Mouse (Mus musculus) forebrain, embryonic 15.5 days (tissue): ENCODE measurements at regions not wholly inside any gene's neighbourhood (a gene's known extent, or its start where the extent isn't known, plus 50 kb on each side); places are given as distances from the start of the nearest gene placed in this dataset.

ENCODE experiments used
- ATAC-seq: fragments of 200-750 bp; cut with Nextera tagmentation; replicated peaks from 2 replicates; pipeline ENCODE4 v1.8.0; 2017; ENCODE audit warnings: mild to moderate bottlenecking, moderate TSS enrichment, moderate library complexity
- H3K27ac ChIP-seq: fragments of 300-500 bp; sonication (generic); replicated peaks from 2 replicates; pipeline ENCODE4 v1.5.1; 2015; ENCODE audit warnings: mild to moderate bottlenecking, inconsistent platforms
- H3K27me3 ChIP-seq: fragments of 300-500 bp; sonication (generic); 2 replicates; pipeline ENCODE4 v1.6.1; 2015; ENCODE audit warnings: inconsistent platforms
- H3K36me3 ChIP-seq: fragments of 300-500 bp; sonication (generic); 2 replicates; pipeline ENCODE4 v1.6.1; 2015; ENCODE audit warnings: mild to moderate bottlenecking, inconsistent platforms
- H3K4me1 ChIP-seq: fragments of 300-500 bp; sonication (generic); 2 replicates; pipeline ENCODE4 v1.6.1; 2015; ENCODE audit warnings: inconsistent platforms
- H3K4me2 ChIP-seq: fragments of 300-500 bp; sonication (generic); replicated peaks from 2 replicates; pipeline ENCODE4 v1.6.1; 2015; ENCODE audit warnings: mild to moderate bottlenecking, inconsistent platforms
- H3K4me3 ChIP-seq: fragments of 300-500 bp; sonication (generic); 2 replicates; pipeline ENCODE4 v1.5.1; 2015; ENCODE audit warnings: mild to moderate bottlenecking, inconsistent platforms
- H3K9ac ChIP-seq: fragments of 300-500 bp; sonication (generic); replicated peaks from 2 replicates; pipeline ENCODE4 v1.6.1; 2015; ENCODE audit warnings: mild to moderate bottlenecking, inconsistent platforms
- H3K9me3 ChIP-seq: fragments of 300-500 bp; sonication (generic); 2 replicates; pipeline ENCODE4 v1.6.1; 2016; ENCODE audit warnings: inconsistent platforms
- WGBS: fragments of 180-500 bp; shearing (Covaris S2); methylation state at CpG from one replicate; pipeline ENCODE4 v1.1.7; 2015; ENCODE audit warnings: mixed read lengths; 5-methylcytosine and 5-hydroxymethylcytosine counted together

DNA sequence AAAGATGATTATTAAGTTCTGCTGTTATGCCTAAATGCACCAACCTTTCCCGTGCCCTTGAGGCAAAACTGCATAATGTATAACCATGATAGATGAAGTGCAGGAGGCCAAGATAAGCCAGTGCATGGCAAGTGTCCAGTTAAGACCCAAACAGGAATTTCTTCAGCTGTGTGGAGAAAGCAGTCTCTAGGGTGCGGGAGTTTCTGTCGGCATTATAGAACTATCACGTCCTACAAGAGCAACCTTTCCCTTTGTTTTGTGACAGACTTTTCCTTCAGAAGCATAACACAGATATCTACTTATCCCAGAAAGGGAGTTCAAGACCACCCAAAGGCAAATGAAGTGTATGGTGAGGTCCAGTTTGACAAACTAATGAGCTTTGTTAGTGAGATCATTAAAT lies 560.1 kb upstream of the Cdh18 start:
- H3K27ac ChIP-seq, result no peak overlapping the region
- no peak overlapping the region for H3K4me2 ChIP-seq
- no peaks in the 10 kb centered on the region for H3K9me3 ChIP-seq
- H3K9ac ChIP-seq, result no peak overlapping the region
- H3K36me3 ChIP-seq, result no peaks in the 10 kb centered on the region
- H3K27me3 ChIP-seq, result no peaks in the 10 kb centered on the region
- H3K4me3 ChIP-seq, result no peak overlapping the region
- no peaks in the 10 kb centered on the region for H3K4me1 ChIP-seq
- WGBS, result 79% methylated on average over 4 of the region's 4 CpGs
- ATAC-seq, result no peak

DNA sequence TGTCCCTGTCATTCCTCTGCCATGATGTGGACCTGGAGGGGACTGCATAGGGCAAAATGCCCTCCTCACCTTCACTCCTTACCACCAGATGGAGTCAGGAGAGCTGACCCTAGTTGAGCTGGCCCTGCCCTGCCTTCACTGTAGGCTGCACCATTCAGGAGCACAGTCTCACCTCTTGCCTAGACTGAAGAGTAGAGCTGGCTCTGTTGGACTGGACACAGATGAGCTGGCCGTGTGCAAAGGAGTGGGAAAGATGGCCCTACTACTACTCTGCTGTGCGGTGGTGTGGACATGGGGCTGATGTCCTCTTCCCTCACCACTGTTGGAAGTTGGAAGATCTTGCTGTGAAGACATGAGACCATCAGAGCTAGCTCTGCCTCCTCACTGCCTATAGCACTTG lies 555.5 kb upstream of the Cdh18 start:
- no peaks in the 10 kb centered on the region for H3K9me3 ChIP-seq
- no peak overlapping the region for H3K9ac ChIP-seq
- no peaks in the 10 kb centered on the region for H3K36me3 ChIP-seq
- H3K27ac ChIP-seq, result no peak overlapping the region
- H3K4me1 ChIP-seq, result no peaks in the 10 kb centered on the region
- no peaks in the 10 kb centered on the region for H3K27me3 ChIP-seq
- no peak overlapping the region for H3K4me2 ChIP-seq
- ATAC-seq, result no peak
- WGBS, result 87% methylated on average over 2 of the region's 2 CpGs
- H3K4me3 ChIP-seq, result no peak overlapping the region

GRCm38 (mm10) chr15:21995121-21995826 lies 553.5 kb upstream of the Cdh18 start:
- Histone ChIP-seq H3K27me3 (no peaks in the 10 kb centered on the region), H3K4me3 (no peak overlapping the region), H3K9ac (no peak overlapping the region), H3K27ac (no peak overlapping the region), H3K4me2 (no peak overlapping the region), H3K9me3 (no peaks in the 10 kb centered on the region), H3K4me1 (no peaks in the 10 kb centered on the region), H3K36me3 (no peaks in the 10 kb centered on the region)
- 69% methylated on average over 3 of the region's 3 CpGs for WGBS
- no peak for ATAC-seq

DNA sequence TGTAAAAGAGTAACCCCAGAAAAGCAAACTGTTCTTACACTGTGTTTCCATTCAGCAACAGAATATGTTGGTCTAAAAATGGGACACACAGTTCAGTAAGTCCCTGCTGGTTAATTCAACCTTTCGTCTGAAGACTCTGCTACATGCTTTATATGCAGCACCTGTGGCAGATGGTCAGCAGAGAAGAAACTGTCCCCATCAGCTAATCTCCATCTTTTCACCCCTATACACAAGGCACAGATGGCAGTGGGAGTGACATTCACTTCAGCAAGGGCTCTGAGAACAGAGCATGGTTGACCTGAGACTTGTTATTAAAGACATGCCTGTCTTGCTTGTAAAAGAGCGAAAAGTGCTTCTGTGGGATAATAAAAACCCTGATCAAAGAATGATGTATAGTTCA lies 528.8 kb upstream of the Cdh18 start:
- H3K4me3 ChIP-seq, result no peak overlapping the region
- no peaks in the 10 kb centered on the region for H3K9me3 ChIP-seq
- ATAC-seq, result no peak
- no peak overlapping the region for H3K4me2 ChIP-seq
- H3K27me3 ChIP-seq, result no peaks in the 10 kb centered on the region
- no peaks in the 10 kb centered on the region for H3K4me1 ChIP-seq
- 78% methylated on average over 2 of the region's 2 CpGs for WGBS
- no peak overlapping the region for H3K9ac ChIP-seq
- no peak overlapping the region for H3K27ac ChIP-seq
- H3K36me3 ChIP-seq, result no peaks in the 10 kb centered on the region

GRCm38 (mm10) chr15:22030215-22030614 lies 518.6 kb upstream of the Cdh18 start:
- H3K4me2 ChIP-seq, result no peak overlapping the region
- H3K4me3 ChIP-seq, result no peak overlapping the region
- no peaks in the 10 kb centered on the region for H3K9me3 ChIP-seq
- ATAC-seq, result no peak
- no peak overlapping the region for H3K27ac ChIP-seq
- H3K36me3 ChIP-seq, result no peaks in the 10 kb centered on the region
- H3K27me3 ChIP-seq, result no peaks in the 10 kb centered on the region
- WGBS, result 49% methylated on average over 3 of the region's 3 CpGs
- no peak overlapping the region for H3K9ac ChIP-seq
- H3K4me1 ChIP-seq, result no peaks in the 10 kb centered on the region

GRCm38 (mm10) chr15:22046423-22046822 lies 502.4 kb upstream of the Cdh18 start:
- Histone ChIP-seq H3K4me1 (no peaks in the 10 kb centered on the region), H3K9ac (no peak overlapping the region), H3K9me3 (no peaks in the 10 kb centered on the region), H3K27me3 (no peaks in the 10 kb centered on the region), H3K36me3 (no peaks in the 10 kb centered on the region), H3K27ac (no peak overlapping the region), H3K4me2 (no peak overlapping the region), H3K4me3 (no peak overlapping the region)
- ATAC-seq, result no peak

GRCm38 (mm10) chr15:22046877-22047478 lies 501.8 kb upstream of the Cdh18 start:
- ATAC-seq, result no peak
- Histone ChIP-seq H3K36me3 (no peaks in the 10 kb centered on the region), H3K9ac (no peak overlapping the region), H3K4me2 (no peak overlapping the region), H3K4me3 (no peak overlapping the region), H3K9me3 (no peaks in the 10 kb centered on the region), H3K27ac (no peak overlapping the region), H3K4me1 (no peaks in the 10 kb centered on the region), H3K27me3 (no peaks in the 10 kb centered on the region)
- WGBS, result 90% methylated on average over 4 of the region's 4 CpGs

DNA sequence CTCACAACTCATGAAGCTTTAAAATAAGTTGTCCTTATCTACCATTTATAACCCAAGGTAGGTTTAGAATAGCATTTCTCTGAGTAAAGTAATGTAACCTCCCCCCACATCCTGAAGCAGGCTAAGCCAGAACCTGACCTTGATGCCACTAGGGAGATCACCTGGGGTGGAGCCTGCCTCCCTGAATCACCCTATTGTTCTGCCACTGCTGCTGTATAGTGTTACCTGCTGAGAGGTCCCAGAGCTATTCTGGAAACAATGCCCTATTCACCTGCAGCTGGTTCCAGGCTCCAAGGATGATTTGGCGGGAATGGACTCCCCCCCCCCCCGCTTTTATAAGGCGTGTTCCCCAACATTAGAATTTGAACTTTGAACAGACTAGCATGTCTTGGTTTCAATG lies 462.0 kb upstream of the Cdh18 start:
- H3K4me3 ChIP-seq, result no peak overlapping the region
- ATAC-seq, result no peak
- H3K4me1 ChIP-seq, result no peaks in the 10 kb centered on the region
- no peaks in the 10 kb centered on the region for H3K36me3 ChIP-seq
- H3K27ac ChIP-seq, result no peak overlapping the region
- H3K9me3 ChIP-seq, result no peaks in the 10 kb centered on the region
- no peaks in the 10 kb centered on the region for H3K27me3 ChIP-seq
- no peak overlapping the region for H3K4me2 ChIP-seq
- H3K9ac ChIP-seq, result no peak overlapping the region
- 57% methylated on average over 3 of the region's 3 CpGs for WGBS

- Histone ChIP-seq H3K36me3 (no peaks in the 10 kb centered on the region), H3K9ac (no peak overlapping the region), H3K27ac (no peak overlapping the region), H3K4me3 (no peak overlapping the region), H3K4me2 (no peak overlapping the region), H3K4me1 (no peaks in the 10 kb centered on the region), H3K27me3 (no peaks in the 10 kb centered on the region), H3K9me3 (no peaks in the 10 kb centered on the region)
- ATAC-seq, result no peak
- WGBS, result 89% methylated on average over 1 of the region's 1 CpGs
Observed at GRCm38 (mm10) chr15:22121746-22122145, 427.1 kb upstream of the Cdh18 start.

GRCm38 (mm10) chr15:22151894-22152494 lies 396.8 kb upstream of the Cdh18 start:
- no peak overlapping the region for H3K4me2 ChIP-seq
- no peaks in the 10 kb centered on the region for H3K27me3 ChIP-seq
- H3K27ac ChIP-seq, result no peak overlapping the region
- H3K4me3 ChIP-seq, result no peak overlapping the region
- WGBS, result 17% methylated on average over 4 of the region's 4 CpGs
- peaks cover 6% of the 10 kb centered on the region; the same call in 1 of the 2 replicates for H3K4me1 ChIP-seq
- no peaks in the 10 kb centered on the region for H3K36me3 ChIP-seq
- H3K9ac ChIP-seq, result no peak overlapping the region
- peak; percentile 86 for ATAC-seq
- no peaks in the 10 kb centered on the region for H3K9me3 ChIP-seq

- peak; percentile 42 for ATAC-seq
- no peaks in the 10 kb centered on the region for H3K36me3 ChIP-seq
- no peak overlapping the region for H3K27ac ChIP-seq
- no peak overlapping the region for H3K9ac ChIP-seq
- no peaks in the 10 kb centered on the region for H3K27me3 ChIP-seq
- no peak overlapping the region for H3K4me2 ChIP-seq
- no peaks in the 10 kb centered on the region for H3K9me3 ChIP-seq
- peaks cover 6% of the 10 kb centered on the region; the same call in 1 of the 2 replicates for H3K4me1 ChIP-seq
- no peak overlapping the region for H3K4me3 ChIP-seq
- 19% methylated on average over 1 of the region's 1 CpGs for WGBS
Observed at GRCm38 (mm10) chr15:22152678-22153077, 396.1 kb upstream of the Cdh18 start.

GRCm38 (mm10) chr15:22170302-22170701 lies 378.5 kb upstream of the Cdh18 start:
- H3K4me3 ChIP-seq, result no peak overlapping the region
- ATAC-seq, result peak; percentile 72
- no peak overlapping the region for H3K9ac ChIP-seq
- 56% methylated on average over 5 of the region's 5 CpGs for WGBS
- no peak overlapping the region for H3K4me2 ChIP-seq
- no peaks in the 10 kb centered on the region for H3K27me3 ChIP-seq
- 0 out of 2 replicates have a peak, but pooled peaks cover 2% of the 10 kb centered on the region for H3K9me3 ChIP-seq
- no peaks in the 10 kb centered on the region for H3K4me1 ChIP-seq
- H3K27ac ChIP-seq, result no peak overlapping the region
- no peaks in the 10 kb centered on the region for H3K36me3 ChIP-seq
